17 mouse cellular contexts compared by ENCODE assay signal in the genomic region with DNA sequence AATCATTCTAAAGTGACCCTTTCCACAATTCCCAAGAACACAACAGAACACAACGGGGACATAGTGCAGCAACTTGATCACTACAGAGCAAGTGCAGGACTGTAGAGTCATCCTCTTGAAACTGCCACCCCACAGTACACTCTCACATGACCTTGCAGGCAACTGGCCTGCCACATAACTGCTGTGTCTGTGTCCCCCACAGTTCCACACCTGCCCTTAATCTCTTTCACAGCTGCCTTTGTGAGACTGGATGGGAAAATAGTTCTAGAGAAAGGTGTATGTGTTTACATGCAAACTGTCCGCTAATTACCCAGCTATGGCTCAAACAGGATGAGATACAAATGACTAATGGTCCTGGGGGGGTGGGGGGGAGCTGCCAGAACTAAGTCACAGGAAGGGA.
DNase-seq lines count a peak whose midpoint lies in the region; ATAC-seq lines count a peak whose summit lies in the region.
"Had no signal": no experiment of that assay in that cellular context is flagged by ENCODE, and none has a peak within 500 bp of the region (broad histone marks: within the 10 kb centered on the region; RNA-seq: fewer than 3 reads in every experiment).

No protein-coding gene starts in this region.

- no peaks in the 10 kb centered on the region for H3K9me3 ChIP-seq in forebrain, embryonic 11.5 days (ENCODE audit: control insufficient read depth, low read length)
- H3K9me3 ChIP-seq in forebrain, embryonic 15.5 days = no peaks in the 10 kb centered on the region
- no peaks in the 10 kb centered on the region for H3K9me3 ChIP-seq in kidney, embryonic 14.5 days (ENCODE audit: control insufficient read depth, low read length)
- H3K9me3 ChIP-seq in kidney, embryonic 15.5 days (replicated peaks) = no peaks in the 10 kb centered on the region
- H3K9me3 ChIP-seq: embryonic facial prominence, embryonic 13.5 days; forebrain, embryonic 13.5 days; megakaryocyte, embryonic 14.5 days had no signal

- no peak overlapping the region for H3K4me3 ChIP-seq in forebrain, embryonic 11.5 days (ENCODE audit: low read depth, low read length)
- no peak overlapping the region for H3K4me3 ChIP-seq in forebrain, embryonic 15.5 days
- no peak overlapping the region for H3K4me3 ChIP-seq in kidney, embryonic 14.5 days (ENCODE audit: low read length)
- H3K4me3 ChIP-seq in kidney, embryonic 15.5 days (replicated peaks) = no peak overlapping the region
- H3K4me3 ChIP-seq: embryonic facial prominence, embryonic 13.5 days; forebrain, embryonic 13.5 days; megakaryocyte, embryonic 14.5 days had no signal

- H3K27me3 ChIP-seq in forebrain, embryonic 11.5 days (ENCODE audit: control insufficient read depth, insufficient read depth, low read length) = no peaks in the 10 kb centered on the region
- no peaks in the 10 kb centered on the region for H3K27me3 ChIP-seq in forebrain, embryonic 15.5 days
- no peaks in the 10 kb centered on the region for H3K27me3 ChIP-seq in kidney, embryonic 14.5 days (ENCODE audit: control insufficient read depth, insufficient read depth, low read length)
- no peaks in the 10 kb centered on the region for H3K27me3 ChIP-seq in kidney, embryonic 15.5 days
- H3K27me3 ChIP-seq: embryonic facial prominence, embryonic 13.5 days; forebrain, embryonic 13.5 days had no signal

- no peak overlapping the region for H3K4me2 ChIP-seq in forebrain, embryonic 11.5 days (ENCODE audit: low read depth, low read length, severe bottlenecking)
- H3K4me2 ChIP-seq in forebrain, embryonic 15.5 days (replicated peaks) = no peak overlapping the region
- H3K4me2 ChIP-seq in kidney, embryonic 14.5 days (replicated peaks; ENCODE audit: low read depth, low read length) = no peak overlapping the region
- H3K4me2 ChIP-seq in kidney, embryonic 15.5 days = no peak overlapping the region
- H3K4me2 ChIP-seq: embryonic facial prominence, embryonic 13.5 days; liver, embryonic 11.5 days; lung, embryonic 14.5 days had no signal

- 64% methylated on average over 2 of the region's 2 CpGs for WGBS in forebrain, embryonic 11.5 days
- WGBS in forebrain, embryonic 15.5 days = 44% methylated on average over 2 of the region's 2 CpGs
- WGBS in kidney, embryonic 14.5 days = 77% methylated on average over 2 of the region's 2 CpGs
- WGBS in kidney, embryonic 15.5 days = 71% methylated on average over 2 of the region's 2 CpGs

- H3K4me1 ChIP-seq in forebrain, embryonic 11.5 days (replicated peaks; ENCODE audit: control insufficient read depth, insufficient read depth, low read length) = peaks cover 13% of the 10 kb centered on the region; the same call in 1 of the 2 replicates
- H3K4me1 ChIP-seq in forebrain, embryonic 15.5 days = peaks cover 11% of the 10 kb centered on the region
- H3K4me1 ChIP-seq in kidney, embryonic 14.5 days (ENCODE audit: control insufficient read depth, insufficient read depth, low read length) = peaks cover 21% of the 10 kb centered on the region
- peaks cover 35% of the 10 kb centered on the region for H3K4me1 ChIP-seq in kidney, embryonic 15.5 days

- H3K36me3 ChIP-seq in forebrain, embryonic 11.5 days (ENCODE audit: control insufficient read depth, insufficient read depth, low read length) = no peaks in the 10 kb centered on the region
- no peaks in the 10 kb centered on the region for H3K36me3 ChIP-seq in forebrain, embryonic 15.5 days
- no peaks in the 10 kb centered on the region for H3K36me3 ChIP-seq in kidney, embryonic 14.5 days (ENCODE audit: control insufficient read depth, insufficient read depth, low read length)
- H3K36me3 ChIP-seq in kidney, embryonic 15.5 days = no peaks in the 10 kb centered on the region
- H3K36me3 ChIP-seq: embryonic facial prominence, embryonic 13.5 days had no signal

- peak; percentile 25 for ATAC-seq in forebrain, embryonic 11.5 days (replicated peaks; ENCODE audit: low FRiP score)
- no peak for ATAC-seq in forebrain, embryonic 15.5 days (replicated peaks)
- 0 out of 2 replicates have a peak, but pooled peaks have one; percentile 26 for ATAC-seq in kidney, embryonic 14.5 days (ENCODE audit: low FRiP score, low TSS enrichment)
- ATAC-seq in kidney, embryonic 15.5 days (replicated peaks; ENCODE audit: low FRiP score) = no peak
- ATAC-seq: activated CD4-positive, CD25-positive, alpha-beta regulatory T cell, adult 4 months had no signal

- no peak overlapping the region; the same call in 1 of the 2 replicates for H3K27ac ChIP-seq in forebrain, embryonic 11.5 days (ENCODE audit: low read depth, low read length)
- H3K27ac ChIP-seq in forebrain, embryonic 15.5 days (replicated peaks) = no peak overlapping the region
- H3K27ac ChIP-seq in kidney, embryonic 14.5 days (ENCODE audit: low read depth, low read length) = no peak overlapping the region
- H3K27ac ChIP-seq in kidney, embryonic 15.5 days = no peak overlapping the region

- DNase-seq in forebrain, embryonic 11.5 days (ENCODE audit: low spot score) = no peak
- DNase-seq in 416B (ENCODE audit: low read depth) (peak; percentile 51), ZHBTc4 (ENCODE audit: low read depth, low spot score) (peak; percentile 66)
- no peak for DNase-seq in retina, postnatal 1 day
- DNase-seq: cerebellum, adult 11-12 months; heart, postnatal 14 days; kidney, postnatal 10 days; thymus, postnatal 25 days had no signal

- H3K9ac ChIP-seq in forebrain, embryonic 11.5 days (ENCODE audit: low read length) = no peak overlapping the region
- H3K9ac ChIP-seq in forebrain, embryonic 15.5 days (replicated peaks) = no peak overlapping the region
- no peak overlapping the region for H3K9ac ChIP-seq in kidney, embryonic 14.5 days (ENCODE audit: low read depth, low read length)
- no peak overlapping the region for H3K9ac ChIP-seq in kidney, embryonic 15.5 days
- H3K9ac ChIP-seq: embryonic facial prominence, embryonic 13.5 days; forebrain, embryonic 13.5 days; lung, embryonic 14.5 days had no signal

Comparison
In these comparisons a context has a peak if more than half of its experiments do, and no peak if none do; other contexts are left out.
1. ATAC-seq: peak in forebrain, embryonic 11.5 days (single experiment) and kidney, embryonic 14.5 days (single experiment); none in forebrain, embryonic 15.5 days (single experiment) and kidney, embryonic 15.5 days (single experiment).
2. DNase-seq: peak in 416B (single experiment) and ZHBTc4 (single experiment); none in forebrain, embryonic 11.5 days (single experiment) and retina, postnatal 1 day (single experiment).